Mouse (Mus musculus) MEL (cell line): ENCODE results near the gene Thrap3.

ENCODE experiments used
- NRF1 ChIP-seq: IDR thresholded peaks from 2 replicates; pipeline ENCODE4 v1.6.1; 2014; ENCODE audit warnings: low read depth, mild to moderate bottlenecking, inconsistent platforms, low read length, improper control_type of control experiment, moderate library complexity; ENCODE audit not compliant: poor library complexity, insufficient read depth, severe bottlenecking
- POLR2A ChIP-seq, 2 experiments: IDR thresholded peaks; 2 replicates each; pipeline ENCODE4 v1.6.1; 2011 to 2012; ENCODE audit warnings: low read length in 2 of 2, mild to moderate bottlenecking in 2 of 2, control low read depth in 1 of 2, improper control_type of control experiment in 1 of 2, low read depth in 1 of 2, moderate library complexity in 1 of 2; ENCODE audit not compliant: control insufficient read depth in 1 of 2, insufficient read depth in 1 of 2, poor library complexity in 1 of 2
- SIN3A ChIP-seq: IDR thresholded peaks from 2 replicates; pipeline ENCODE4 v1.6.1; 2012; ENCODE audit warnings: low read length, improper control_type of control experiment, inconsistent platforms

GRCm38 (mm10) chr4:126204661-126205230 lies 2.2 kb upstream of the Thrap3 start:
- TF ChIP-seq SIN3A (no peak), NRF1 (no peak), POLR2A (IDR thresholded peaks at IDR 0.05; ENCODE audit: control insufficient read depth in 1 of 2, insufficient read depth in 1 of 2, low read depth in 1 of 2, low read length in 2 of 2, poor library complexity in 1 of 2) (no peak)
